Mouse (Mus musculus): ENCODE data around the gene Plxdc2.
A peak's percentile ranks its signal among the peaks of the same experiment; 100 is the strongest.

The Plxdc2 gene

DNA sequence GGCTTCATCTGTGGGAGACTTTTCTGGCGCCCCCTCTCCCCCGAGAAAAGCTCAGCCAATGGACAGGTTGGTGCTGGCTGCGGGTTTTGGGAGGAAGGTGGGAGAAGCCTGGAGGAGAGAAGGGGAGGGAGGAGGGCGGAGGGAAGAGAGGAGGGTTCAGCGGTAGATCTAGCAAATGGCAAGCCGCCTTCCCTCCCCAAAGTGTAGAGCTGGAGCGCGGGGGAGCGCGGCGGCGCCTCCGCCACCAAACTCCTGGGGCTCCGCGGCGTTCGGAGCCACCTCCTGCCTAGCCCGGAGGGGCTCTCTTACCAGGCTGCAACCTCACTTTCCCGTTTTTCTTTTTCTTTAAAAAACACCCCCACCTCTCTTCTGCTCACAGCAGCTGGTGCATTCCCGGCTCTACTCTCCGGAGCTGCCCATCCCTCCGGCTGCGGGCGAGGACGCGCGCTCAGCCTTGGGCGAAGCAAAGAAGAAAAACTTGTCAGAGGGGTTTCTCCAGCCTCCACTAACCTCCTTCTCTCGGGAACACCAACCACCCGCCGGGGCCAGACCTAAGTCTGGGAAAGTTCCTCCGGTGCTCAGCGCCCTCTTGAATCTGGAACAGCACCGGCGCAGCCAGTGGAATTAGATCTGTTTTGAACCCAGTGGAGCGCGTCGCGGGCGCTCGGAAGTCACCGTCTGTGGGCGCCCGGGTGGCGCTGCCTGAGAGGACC, at the start of gene Plxdc2:
Gene Plxdc2, plus strand, starts transcription at position 199 of the 713 bp plus-strand sequence.
- DNase-seq (ENCODE audit: low read depth, low spot score) = no peak

DNA sequence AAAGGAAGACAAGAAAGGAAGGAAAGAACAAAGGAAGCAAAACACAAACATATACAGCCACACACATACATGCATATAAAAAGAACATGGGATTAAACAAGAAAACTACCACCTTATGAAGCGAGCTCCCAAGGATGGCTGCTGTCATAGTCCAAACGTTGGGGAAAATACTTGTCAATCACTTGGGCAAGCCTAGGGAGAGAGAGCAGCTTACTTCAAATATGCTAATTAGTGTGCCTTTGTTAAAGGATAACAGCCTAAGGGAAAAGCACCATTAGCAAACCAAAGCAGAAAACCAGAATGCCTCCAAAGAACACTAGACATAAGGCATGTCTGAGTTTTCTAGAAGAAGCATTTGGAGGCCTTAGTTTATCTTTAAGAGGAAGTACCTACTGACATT, 45.7 kb upstream of the Plxdc2 start:
- DNase-seq (ENCODE audit: low read depth, low spot score) = no peak

DNA sequence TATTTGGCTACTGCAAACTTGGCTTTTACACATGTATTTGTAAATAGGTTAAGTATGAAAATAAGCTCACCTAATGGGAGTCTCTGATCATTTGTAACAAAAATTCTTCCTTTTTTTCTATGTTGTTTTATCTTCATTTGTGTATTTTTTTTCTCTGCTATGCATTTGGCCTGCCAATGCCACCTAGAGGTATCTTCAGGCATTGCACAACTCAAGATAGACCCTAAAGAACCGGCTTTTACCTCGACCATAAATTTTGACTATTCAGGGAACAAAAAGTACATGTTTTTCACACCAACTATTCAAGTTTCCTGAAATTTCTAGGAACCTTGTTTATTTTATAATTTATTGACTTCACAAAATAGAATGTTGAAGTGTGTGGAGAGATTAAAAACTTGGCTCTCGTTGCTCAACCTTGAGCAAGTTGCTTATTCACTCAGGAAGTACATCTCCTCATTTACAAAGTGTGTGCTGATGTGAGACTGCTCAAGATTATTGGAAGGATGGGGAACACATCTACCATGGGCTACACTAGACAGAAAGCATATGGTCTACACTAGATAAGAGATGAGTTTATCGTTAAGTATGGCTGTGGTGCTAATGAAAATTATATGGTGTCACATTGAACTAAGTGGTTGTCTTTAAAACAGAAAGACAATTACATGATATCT, 43.6 kb upstream of the Plxdc2 start:
- peak; percentile 41 for DNase-seq (ENCODE audit: low read depth, low spot score)

DNA sequence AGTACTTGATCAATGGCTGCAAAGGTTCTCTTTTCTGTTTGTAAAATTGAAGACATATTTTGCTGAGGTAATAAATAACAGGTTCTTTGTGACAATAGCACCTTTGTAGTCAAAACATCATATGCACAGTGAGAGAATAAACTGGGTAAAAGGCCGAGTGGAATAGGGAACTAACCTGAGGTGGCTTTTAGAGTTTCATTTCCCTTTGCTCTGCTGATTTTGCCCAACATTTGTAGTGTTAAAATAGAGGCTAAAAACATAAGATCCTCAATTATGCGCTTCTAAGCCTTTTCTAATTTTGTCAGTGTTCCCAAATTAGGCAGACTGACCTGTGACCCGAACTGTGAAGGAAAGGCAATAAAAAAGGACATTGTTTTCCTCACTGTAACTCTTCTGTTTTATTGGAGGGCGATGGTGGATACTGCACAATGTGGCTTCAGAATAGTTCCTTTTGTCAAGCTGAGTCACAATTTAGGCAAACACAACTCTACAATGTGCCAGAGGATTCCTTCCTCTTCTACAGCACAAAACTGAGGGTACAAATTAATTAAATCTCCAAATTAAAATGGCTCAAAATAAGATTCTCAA, 20.8 kb upstream of the Plxdc2 start:
- DNase-seq (ENCODE audit: low read depth, low spot score) = no peak

DNA sequence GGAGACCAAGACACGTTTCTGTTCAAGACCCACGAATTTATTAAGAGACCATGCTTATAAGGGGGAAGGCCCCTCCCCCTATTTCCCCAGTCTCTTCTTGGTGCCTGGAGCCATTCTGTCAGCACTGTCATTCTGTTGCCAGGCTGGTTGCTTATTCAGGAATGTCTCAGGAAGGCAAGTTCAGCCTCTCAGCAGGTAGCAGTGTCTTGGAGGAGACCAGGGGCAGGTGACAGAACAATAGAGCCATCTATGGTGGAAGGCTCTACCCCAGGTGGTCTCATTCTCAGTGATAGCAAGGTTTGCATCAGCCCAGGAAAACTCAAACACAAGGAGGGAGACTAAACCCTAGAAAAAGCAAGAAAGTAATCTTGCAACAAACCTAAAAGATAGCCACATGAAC, 11.5 kb upstream of the Plxdc2 start:
- DNase-seq (ENCODE audit: low read depth, low spot score) = no peak

DNA sequence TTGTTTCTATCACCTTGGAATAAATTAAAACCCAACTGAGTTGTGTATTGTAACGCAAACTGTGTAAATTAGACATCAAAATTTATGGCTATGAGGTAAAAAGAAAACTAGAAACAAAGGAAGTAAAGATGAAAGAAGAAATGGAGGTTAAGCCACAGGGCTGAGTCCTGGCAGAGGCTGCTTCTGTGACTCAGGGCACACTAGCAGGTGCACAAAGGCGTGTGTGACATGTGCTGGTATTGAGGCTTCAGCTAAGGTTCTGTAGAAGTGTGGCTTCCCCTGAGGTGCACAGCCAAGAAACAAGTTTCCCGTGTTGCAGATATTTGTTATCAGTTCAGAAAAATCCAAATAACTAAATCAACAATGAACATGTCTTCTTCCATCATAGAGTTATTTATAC, 5.0 kb upstream of the Plxdc2 start:
- DNase-seq (ENCODE audit: low read depth, low spot score) = no peak

DNA sequence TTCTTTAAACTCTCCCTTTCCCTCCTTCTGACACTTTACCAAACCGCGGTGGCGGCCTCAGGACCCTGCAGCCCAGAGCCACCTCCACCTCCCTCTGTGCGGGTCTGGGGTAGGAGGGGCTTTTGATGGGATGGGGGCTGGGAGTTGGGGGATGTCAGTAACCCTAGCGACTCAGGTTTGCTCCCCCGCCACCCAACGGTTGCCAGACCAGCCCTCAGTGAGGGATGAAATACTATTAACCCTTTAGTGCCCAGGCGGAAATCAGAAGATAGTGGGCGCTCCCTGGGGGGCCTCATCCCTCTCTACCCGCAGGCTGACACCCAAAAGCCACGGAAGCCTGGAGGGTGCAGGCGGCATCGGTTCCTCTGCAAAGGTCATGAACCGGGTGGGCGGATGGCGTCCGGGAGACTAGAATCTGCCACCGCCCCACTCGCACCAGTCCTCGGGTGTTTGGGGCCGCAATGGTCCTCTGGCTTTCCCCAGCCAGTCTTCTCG, 446 bp upstream of the Plxdc2 start:
- no peak for DNase-seq (ENCODE audit: low read depth, low spot score)

DNA sequence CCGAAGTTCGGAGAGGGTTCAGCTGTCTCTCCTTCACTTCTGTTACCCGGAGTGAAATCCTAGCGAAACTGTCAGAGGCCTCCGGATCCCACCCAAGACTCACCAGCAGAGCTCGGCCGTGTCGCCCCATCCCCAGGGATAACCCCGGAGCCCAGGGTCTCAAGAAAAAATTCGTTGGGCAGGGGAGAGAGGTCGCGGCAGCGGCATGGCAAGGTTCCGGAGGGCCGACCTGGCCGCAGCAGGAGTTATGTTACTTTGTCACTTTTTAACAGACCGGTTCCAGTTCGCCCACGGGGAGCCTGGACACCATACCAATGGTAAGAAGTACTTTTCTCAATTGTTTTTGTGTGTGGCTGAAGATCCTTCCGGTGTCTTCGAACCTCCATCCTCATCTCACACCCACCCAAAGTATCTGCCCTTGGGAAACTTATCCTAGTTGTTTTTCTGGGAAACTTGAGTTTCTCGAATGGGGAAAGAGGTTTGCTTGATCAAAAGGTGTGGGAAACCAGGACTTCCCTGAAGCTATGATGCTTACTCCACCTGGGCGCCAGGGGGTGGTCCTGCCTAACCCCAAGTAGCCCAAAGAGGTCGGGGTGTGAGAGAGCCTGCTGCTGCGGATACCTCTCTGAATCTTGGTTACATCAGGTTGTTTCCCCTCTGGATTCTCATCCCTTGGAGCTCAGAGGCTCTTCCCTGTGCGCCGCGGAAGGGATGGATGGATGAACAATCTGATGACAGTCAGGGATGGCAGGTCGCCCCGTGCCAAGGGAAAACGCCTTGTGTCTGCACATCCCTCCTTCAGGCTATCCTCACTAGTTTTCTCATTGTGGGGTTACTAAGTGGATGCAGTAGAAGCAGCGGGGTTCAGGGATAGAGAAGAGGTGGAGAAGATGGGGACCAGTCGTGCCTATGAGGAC, 1.1 kb downstream of the Plxdc2 start:
- DNase-seq (ENCODE audit: low read depth, low spot score) = no peak

DNA sequence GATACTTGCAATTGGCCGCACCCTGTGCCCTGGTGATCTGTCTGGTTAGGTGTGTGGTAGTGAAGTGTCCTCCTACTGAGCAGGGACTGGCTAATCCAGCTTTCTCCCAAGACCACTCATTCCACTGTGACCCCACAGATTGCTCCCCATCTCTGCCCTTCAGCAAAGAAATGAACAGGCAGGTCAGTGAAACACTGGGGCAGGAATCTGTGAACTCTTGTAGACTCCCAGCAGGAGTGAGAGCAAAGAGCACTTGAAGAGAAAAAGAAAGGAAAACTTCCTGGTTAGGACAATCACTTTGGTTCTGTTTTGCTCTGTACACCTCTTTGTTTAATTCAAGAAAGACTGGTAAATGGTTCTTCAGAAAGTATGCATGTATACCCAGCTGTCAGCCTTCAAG, 1.8 kb downstream of the Plxdc2 start:
- no peak for DNase-seq (ENCODE audit: low read depth, low spot score)

DNA sequence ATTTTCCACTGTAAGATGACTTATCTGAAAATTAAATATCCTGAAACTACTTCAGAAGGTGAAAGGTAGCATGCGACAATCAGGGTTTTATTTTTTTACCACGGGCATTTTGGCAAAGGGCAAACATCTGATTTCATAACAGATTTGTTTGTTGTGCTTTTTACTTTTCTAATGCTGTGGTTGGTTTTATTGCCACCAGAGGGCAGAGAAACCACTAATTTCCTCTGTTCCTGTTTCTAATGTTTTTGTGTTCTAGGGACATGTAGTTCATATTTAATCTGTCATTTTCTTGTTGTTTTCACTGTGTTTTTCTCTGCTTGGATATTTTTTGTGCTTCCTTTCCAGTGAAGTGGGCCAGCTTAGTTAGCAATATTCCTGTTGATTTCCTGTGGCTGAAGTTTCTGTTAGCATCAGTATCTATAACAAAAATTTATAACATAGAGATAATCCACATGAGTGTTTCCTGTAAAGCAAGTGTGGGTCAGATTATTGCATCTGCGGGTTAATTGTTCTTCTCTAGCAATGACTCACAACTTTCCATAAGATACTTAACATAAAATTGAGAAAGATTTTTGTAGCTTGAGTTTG, 3.3 kb downstream of the Plxdc2 start:
- peak; percentile 21 for DNase-seq (ENCODE audit: low read depth, low spot score)

DNA sequence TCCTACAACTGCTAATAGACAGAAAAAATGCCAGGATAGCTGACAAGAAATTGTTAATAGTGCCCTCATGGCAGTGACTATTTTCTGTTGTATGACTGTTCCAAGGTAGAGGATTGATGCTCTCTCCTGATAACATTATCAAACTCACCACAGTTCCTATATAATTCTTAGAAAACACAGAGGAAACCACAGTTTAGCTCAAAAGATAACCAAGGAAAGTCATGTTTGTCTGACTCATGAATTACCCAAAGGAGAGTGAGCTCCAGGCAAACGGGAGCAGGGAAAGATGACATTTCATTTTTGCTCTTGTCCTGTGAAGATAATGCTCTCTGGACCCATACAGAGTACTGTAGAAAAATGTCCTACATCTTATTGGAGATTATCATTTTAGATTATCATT, 8.6 kb downstream of the Plxdc2 start:
- no peak for DNase-seq (ENCODE audit: low read depth, low spot score)

DNA sequence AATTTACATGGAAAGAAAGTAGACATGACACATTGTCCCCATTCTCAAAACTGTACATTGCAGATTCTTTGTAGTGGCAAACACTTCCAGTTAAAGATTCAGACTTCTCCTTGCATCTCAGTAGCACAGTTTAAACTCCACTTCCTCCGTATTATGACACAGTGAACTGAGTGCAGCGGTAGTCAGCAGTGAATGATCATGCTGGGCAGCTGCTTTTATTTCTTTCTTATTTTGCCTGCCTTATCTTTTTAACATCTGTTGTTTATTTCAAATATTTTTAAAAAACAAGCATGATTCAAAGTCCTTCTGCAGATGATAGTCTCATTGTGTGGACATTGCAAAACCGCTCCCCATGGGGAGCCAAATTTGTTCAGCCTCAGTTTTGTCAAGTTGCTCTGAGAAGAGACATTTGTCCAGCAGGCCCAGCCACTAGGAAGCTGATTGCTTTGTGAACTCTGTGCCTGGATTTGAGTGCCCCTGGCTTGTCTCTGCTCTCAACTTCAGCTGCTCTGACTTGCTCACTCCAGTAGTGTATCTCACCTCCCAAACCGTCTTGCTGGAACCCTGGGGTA, 9.8 kb downstream of the Plxdc2 start:
- DNase-seq (ENCODE audit: low read depth, low spot score) = no peak

DNA sequence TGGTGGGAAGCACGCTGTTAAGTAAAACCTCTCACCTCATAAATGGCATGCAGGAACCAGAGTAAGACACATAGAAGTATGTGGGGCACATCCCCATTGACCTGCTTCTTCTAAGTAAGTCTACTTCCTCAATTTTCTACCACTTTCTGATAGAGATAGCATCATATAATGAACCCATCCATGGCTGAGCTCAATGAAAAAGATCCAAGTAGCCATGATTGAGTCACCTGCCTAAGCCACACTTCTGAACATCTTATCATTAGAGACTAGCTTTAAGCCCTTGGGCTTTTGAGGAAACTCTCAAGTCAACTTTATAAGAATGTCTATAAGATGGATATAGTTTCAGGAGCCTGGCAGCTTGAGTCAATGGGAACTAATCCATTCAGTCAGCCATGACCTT, 14.3 kb downstream of the Plxdc2 start:
- DNase-seq (ENCODE audit: low read depth, low spot score) = no peak

DNA sequence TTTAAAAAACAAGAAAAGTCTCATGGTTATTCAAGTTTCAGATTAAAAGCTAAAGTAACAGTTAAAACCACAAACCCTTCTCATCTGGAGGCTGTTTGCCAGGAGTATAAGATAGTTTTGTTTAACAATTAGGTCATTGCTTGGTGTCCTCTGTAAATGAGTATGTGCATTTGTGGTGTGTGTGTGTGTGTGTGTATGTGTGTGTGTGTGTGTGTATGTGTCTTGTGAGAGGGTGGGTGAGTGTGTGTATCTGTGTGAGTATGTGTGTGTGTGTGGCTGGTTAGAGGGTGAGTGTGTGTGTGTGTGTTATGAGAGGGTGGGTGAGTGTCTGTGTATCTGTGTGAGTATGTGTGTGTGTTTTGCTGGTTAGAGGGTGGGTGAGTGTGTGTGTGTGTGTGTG, 18.2 kb downstream of the Plxdc2 start:
- no peak for DNase-seq (ENCODE audit: low read depth, low spot score)

DNA sequence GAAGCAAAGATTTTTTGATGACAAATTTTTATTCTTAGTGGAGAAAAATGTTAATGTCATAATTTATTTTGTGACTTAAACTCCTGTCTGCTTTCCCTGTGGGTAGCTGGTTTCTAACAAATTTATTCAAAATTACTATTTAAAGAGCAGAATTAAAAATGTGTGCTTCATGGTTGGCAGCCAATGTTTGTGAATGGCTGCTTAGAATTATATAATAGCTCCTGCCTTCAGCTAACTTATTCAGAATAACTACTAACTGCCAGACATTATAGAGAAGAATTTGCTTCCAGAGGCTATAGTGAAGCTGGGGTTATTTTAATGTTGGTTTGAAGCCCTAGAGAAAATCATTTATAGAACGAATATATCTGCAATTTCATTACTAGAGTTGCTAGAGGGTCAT, 30.1 kb downstream of the Plxdc2 start:
- no peak for DNase-seq (ENCODE audit: low read depth, low spot score)

DNA sequence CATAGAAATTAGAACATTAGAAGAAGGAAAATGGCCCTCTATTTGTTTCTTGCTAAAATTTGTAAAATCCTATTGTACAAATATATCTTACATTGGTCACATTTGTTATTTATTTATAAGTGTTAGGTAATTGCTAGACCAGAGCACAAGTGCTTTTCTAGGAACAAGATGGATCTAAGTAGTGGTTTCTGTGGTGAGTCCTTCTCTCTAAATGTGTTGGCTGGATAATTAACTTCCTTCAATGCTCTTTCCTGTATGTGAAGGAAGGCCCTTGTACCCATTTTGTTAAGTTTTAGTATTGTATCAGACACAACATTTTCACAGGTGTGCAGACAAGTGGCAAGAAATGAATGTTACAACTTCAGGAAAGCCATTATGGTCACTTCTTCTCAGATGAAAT, 30.6 kb downstream of the Plxdc2 start:
- no peak for DNase-seq (ENCODE audit: low read depth, low spot score)

DNA sequence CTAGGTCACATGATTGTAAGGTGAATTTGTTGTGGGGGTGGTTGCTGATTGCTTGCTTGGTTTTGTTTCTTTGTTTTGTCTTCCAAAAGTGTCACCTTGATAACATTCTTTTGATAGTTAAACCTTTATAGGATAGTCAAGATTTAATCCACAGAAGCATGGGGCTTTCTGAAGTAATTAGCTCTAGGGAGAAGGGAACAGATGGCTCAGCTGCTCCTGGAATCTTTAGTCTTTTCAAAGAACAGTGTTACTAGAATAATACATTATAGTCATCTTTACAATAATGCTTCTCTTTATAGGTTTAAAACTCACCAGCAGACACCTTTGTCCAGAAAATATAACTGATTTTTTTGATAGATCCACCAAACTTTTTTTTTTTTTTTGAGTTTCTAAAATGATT, 31.7 kb downstream of the Plxdc2 start:
- DNase-seq (ENCODE audit: low read depth, low spot score) = no peak

DNA sequence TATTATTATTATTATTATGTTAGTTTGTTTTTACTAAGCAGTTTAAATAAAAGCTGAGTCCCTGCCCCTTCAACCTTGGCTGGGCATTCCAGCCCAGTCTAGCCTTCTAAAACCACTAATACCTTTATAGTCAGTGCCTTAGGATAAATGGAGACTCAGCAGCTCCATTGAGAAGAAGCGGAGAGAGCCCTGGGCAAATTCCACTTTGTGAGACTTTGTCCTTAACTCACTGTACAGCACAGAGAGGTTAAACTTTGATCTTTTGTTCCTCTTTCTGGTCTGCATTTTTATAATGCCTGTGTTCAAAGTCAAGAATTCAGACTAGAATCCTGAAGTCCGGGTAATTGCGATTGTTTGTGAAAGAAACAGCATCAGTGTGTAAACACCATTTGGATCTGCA, 41.4 kb downstream of the Plxdc2 start:
- DNase-seq (ENCODE audit: low read depth, low spot score) = no peak

DNA sequence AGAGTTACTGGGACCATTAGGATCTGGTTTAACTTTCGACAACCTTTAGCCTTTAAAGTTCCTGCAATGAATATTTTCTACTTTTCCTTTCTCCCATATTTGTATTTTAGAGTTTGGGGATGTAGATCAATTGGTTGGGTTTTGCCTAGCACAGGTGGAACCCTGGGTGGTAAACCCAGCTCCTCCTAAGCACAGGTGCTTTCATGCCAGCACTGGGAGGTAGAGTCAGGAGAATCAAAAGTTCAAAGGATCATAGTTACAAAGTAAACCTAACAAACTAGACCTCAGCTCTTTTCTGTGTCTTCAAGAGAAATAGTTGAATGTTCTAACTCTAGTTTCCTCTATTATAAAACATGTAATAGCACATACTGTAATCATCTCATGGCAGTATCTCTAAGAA, 41.9 kb downstream of the Plxdc2 start:
- DNase-seq (ENCODE audit: low read depth, low spot score) = no peak

DNA sequence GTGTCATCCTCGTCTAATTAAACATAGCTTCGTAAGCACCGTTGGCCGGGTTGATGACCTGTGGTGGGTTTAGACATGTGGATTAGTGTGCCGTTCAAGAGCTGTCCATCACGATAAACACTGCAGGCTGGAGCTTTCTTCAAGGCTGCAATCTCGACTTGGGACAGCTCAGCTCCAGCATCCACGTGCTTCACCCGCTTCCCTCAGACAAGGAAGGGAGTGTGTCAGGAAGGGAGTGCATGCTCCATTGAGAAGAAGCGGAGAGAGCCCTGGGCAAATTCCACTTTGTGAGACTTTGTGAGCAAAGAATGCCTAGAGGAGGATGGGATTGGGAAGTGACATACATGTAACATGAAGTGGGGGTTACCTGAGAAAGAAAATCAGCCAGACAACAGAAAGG, 42.8 kb downstream of the Plxdc2 start:
- no peak for DNase-seq (ENCODE audit: low read depth, low spot score)

DNA sequence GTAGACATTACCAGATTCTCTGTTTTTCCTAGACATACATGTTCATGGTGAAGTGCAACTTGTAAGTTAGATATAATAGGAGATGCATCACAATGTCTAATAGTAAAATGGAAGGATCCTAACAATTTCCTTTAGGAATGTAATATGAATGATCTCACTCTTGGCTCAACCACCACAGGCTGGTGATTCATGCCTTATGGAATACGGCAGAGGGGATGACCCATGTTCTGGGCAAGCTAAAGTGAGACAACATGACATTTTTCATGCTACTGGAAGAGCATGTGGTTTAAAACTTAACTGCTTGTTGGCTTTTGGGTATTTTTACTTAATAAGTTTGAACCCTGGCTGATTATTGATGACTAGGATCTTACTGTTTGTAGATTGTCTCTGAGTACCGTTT, 50.4 kb downstream of the Plxdc2 start:
- DNase-seq (ENCODE audit: low read depth, low spot score) = peak; percentile 42
